Mouse (Mus musculus) lung, postnatal 10 days (tissue): ENCODE data around the gene Gatd1.

Experiments
- DNase-seq: peaks from one replicate; pipeline ENCODE4 v3.0.0; 2021

The Gatd1 gene

DNA sequence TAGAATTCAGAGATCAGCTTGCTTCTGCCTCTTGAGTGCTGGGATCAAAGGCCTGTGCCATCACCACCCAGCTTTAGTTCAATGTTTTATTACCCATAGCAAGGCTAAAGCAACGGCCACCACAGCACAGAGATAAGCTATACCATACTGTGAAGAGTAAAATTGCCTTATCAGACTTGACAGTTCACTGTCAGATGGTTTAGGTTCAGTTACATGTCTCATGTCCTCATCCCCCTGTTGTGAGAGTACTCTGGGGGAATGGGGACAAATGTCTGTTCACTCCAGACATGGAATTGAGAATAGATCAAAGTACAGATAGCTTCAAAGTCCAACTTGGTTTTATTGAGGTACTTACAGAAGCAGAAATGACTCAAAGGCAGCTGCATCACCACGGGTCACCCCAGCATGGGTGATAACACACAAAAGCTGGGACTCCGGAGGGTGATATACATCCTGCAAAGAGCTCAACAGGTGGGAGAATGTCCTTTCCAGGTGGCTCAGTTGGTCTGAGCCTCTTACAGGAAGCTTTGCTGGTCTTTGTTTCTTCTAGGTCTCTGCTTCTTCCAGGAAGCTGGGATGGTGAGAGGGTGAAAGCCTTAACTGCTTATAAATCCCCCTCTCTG is 25.3 kb downstream of the Gatd1 start:
- DNase-seq: no peak

DNA sequence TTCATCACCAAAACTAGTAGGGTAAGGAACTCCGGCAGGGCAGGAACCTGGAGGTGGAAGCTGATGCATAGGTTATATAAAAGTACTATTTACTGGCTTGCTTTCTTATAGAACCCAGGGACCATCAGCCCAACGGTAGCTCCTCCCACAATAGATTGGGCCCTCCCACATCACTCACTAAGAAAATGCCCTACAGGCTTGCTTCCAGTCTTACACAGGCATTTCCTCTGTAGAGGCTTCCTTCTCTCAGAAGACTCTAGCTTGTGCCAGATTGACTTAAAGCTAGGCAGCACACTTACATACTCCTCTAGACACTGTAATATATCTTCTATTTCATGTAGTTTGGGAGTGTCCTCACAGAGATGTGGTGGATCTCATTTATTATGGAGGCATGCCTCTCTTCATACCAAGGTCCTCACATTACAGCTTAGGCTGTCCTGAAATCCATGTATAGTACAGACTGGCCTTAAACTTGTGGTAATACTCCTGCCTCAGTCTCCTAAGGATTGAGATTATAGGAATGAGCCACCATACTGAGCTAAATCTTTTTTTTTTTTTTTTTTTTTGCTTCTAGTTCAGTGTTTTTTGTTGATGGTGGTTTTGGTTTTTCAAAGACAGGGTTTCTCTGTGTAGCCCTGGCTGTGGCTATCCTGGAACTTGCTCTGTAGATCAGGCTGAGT is 26.0 kb downstream of the Gatd1 start:
- DNase-seq: no peak

DNA sequence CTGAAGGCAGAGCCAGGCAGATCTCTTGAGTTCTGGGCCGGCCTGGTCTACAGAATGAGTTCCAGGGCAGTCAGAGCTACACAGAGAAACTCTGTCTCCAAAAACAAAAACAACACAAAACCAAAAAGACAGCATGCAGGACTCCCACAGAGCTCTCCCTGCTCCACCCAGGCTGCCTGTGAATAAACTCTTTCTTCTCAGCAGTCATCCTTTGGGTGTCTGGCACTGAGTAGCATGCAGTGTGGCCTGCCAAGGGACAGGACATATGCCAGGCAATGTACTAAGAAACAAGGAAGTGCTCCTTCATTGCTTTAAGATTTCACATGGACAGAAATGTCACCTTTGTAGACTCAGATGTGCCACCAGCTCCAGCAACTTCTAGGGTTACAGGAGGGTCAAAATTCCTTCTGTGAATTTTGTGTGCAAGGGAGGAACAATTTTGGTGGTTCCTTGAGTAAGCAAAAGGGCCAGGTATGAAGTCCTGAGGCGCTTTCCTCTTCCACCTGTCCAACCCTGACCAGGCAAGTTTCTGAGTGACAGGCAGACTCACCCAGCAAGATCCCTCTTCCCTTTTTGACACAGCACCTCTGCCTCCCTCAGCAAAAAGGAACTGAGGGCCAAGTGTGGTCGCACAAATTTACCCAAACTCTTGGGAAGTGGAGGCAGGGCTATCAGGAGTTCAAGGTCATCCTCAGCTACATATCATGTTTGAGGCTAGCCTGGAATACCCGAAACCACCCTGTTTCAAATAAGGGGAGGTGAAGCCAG is 32.7 kb downstream of the Gatd1 start:
- no peak for DNase-seq

DNA sequence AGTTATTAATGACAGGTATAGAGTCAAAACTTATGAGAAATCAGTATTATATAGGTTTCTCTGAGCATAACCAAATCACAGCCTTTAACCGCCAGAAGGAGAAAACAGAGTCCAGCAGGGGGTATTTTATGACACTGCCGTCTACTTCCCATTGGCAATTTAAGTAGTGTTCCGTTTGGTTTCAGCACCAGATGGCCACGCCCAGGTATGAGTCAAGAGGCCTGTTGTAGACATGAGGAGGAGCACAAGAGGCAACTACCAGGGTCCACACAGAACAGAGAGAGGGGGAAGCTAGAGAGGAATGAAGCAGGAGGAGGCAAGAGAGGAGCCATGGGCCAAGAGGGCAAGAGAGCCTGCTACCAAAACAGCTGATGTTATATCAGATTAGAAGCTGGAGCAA is 34.4 kb downstream of the Gatd1 start:
- DNase-seq: peak; percentile 30

DNA sequence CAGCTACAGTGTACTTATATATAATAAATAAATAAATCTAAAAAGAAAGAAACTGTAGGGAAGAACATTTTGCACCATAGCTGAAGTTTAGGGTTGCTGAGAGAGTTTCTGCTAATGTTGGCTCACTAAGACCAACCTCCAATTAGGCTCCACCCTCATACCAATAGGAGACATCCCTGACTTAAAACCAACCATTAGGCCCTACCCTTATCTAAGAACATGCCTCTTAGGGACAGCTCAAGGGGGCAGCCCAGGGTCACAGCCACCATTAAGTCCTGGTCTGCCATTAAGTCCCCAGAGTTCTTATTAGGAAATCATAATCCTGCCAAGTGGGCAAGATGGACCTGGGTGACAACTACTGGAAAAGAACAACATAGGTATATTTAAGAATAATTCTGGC is 39.5 kb downstream of the Gatd1 start:
- no peak for DNase-seq

DNA sequence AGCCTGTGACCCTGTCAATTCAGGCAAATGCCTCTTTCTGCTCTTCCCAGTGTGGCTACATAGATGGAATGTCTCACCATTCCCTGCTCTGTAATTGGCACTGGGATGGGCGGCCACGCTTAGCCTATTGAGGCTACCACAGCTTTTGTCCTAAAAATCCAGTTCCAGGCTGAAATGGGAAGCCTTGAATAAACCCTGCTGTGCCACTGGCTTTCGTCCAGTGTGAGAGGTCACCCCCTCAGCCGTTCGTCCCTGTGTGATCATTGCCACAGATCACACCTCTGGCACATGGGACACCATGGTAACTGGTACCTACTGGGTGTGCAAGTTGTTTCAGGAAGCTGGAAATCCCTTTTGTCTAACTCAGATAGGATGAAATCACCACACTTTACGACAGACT is 40.3 kb downstream of the Gatd1 start:
- no peak for DNase-seq

DNA sequence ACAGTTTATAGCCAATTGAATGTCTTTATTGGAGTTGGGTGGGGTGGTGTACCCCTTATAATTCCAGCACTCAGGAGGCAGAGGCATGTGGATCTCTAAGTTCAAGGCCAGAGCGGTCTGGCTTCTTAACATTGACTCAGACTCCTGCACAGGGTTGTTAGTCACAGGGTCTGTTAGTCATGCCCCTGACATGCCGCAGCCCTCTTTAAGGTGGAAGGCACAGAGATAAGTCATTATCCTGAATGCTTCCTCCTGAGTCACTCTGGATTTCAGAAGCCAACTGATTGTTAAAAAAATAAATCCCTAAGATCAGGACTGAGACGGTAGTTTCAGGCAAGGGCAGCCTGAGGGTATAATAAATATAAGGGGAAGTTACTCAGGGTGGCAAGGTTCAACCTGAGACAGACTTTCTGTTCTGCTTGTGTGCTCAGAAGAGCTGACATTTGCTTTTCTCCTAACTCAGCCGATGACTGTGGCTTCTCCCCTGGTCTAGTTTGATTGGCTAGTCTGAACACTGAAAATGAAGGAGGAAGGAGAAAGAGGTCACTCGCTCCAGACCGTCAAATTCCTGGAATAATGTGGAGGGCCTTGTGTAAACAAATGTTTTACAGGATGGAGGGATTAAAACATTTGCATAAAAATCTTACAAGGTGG is 41.9 kb downstream of the Gatd1 start:
- no peak for DNase-seq

DNA sequence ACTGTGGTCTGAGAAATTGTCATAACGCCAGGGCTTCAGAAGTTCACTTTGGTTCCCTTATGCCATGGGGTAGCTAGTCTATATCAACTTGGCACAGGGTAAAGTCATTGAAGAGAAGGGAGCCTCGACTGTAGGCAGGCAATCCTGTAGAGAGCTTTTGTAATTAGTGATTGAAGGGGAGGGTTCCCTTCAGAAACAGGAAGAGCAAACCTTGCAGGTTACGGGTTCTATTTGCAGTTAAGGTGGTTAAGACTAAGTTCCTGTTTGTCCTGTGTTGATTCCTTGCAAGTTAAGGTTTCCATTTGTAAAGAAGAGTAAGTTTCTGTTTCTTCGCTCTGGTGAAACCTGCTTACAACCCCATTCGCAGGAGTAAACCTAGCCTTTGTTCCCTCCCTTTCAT is 44.0 kb downstream of the Gatd1 start:
- no peak for DNase-seq

DNA sequence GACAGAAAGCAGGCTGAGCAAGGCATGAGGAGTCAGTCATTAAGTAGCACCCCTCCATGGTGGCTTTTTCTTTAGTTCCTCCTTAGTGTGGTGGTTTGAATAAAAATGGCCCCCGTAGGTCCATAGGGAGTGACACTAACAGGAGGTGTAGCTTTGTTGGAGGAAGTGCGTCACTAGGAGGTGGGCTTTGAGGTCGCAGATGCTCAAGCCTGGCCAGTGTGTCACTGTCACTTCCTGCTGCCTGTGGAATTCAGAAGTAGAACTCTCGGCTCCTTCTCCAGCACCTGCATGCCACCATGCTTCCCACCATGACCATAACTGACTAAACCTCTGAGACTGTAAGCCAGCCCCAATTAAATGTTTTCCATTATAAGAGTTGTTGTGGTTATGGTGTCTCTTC is 46.6 kb downstream of the Gatd1 start:
- no peak for DNase-seq

DNA sequence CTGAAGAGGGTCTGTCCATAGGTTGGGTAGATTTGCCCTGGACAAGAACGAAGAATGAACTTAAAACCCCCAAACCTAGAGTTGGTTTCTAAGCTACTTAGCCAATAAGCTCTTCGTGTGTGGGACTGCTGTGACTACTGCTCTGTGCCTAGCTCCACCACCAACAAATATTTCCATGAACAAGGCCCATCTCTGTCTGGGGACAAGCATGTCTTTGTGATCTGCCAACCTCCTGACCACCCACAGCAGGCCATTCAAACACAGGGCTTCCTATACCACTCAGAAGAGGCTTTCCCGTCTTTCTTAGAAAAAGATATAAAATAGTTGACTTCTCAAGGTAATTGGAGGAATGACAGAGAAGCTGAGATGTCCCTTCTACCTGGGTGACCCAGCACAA is 48.9 kb downstream of the Gatd1 start:
- DNase-seq: no peak

DNA sequence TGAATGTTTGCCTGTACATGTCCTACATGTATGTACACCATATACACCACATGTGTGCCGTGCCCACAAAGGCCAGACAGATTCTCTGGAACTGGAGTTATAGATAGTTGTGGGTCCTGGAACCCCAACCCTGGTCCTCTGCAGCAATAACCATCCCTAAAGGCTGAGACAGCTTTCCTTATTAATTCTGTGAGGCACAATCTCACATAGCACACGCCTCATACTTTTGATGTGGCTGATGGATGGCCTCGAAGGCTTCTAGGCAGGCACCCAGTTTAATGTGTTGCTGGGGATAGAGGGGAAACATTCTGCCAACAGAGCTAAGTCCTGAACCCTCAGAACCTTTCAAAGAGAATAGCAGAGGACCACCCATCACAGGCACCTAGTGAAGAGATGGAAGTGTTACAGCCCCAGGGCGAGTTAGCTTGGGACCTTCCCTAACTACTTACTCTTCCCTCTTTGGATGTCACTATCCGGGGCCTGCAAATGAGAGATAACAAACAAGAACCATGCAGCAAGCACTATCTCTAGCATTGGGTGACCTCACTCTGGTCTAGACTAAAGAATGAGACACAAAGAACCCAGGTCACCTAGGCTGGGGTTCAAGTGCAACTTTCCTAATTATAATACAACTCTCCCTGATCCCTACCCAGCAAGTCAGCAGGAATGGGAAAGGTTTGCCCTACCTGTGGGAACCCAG is 49.4 kb downstream of the Gatd1 start:
- no peak for DNase-seq

DNA sequence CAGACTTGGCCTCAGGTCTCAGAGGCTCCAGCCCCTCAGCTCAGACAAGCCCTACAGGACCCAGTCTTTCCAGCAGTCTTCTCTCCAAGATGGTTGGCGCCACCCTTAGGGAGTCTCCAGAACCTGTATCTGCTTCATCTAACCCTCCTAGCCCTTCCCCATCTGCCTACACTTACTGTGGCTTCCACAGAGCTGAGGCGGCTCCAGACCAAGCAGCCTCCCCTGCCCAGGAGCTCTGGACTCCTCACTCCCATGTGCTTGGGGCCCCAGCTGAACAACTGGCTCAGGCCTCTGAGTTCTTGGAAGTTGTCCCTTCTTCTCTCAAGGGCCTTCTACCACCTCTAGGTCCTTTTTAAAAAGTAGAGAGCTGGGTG is 50.2 kb downstream of the Gatd1 start:
- DNase-seq: no peak

DNA sequence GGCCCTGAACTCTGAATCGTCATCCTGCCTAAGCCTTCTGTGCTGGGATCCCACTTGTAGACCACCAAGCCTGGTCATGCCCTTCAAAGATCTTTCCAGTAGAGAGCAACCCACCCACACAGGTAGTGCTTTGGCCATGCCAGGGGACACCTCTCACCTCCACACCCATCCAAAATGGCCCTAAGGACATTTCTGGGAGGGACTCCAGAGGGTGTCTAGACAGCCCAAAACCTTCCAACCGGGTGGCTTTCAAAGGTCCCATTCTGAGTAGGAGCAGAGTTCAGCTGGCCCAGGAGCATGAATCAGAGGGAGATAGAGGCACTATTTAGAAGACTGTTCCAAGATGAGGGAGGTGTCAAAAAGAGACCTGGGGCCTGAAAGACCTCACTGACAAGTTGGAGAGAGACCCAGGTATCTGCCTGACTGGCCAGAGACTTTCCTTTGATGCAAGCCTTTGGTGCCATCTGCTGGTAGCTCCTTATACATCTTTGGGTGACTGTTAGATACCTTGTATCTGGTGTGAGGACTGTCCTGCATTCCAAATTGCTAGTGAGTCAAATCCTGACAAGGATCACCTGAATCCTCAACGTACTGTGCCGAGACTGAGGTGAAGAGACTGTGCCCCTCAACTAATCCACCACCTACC is 50.7 kb downstream of the Gatd1 start:
- DNase-seq: peak; percentile 83

DNA sequence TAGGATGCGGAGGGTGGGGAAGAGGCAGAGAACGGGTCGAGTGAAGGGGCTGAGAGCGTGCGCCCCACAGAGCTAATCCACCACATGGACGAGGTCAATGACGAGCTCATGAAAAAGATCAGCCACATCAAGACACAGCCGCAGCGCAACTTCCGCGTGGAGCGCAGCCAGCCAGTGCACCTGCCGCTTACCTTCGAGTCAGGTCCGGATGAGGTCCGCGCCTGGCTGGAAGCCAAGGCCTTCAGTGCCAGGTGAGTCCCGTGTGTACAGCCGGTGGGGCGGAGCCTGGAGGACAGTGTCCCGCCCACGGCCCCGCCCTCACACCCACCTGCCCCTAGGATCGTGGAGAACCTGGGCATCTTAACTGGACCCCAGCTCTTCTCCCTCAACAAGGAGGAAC is 52.4 kb downstream of the Gatd1 start:
- peak; percentile 65 for DNase-seq
